Mouse (Mus musculus): Measurements from ENCODE around the gene Hist3h2a.

Gene Hist3h2a

GRCm38 (mm10) chr11:58954420-58955142 is at the start of gene Hist3h2a, which contains the start of gene Trim17:
TSS of gene Hist3h2a (plus strand) at chr11:58954685.
TSS of gene Trim17 (plus strand) at chr11:58954685.
- DNase-seq (ENCODE audit: low spot score in 2 of 2) = peak; percentile 86 to 90

GRCm38 (mm10) chr11:58904838-58905237 is 49.6 kb upstream of the Hist3h2a start:
- peak in 1 of 2 experiments; percentile 43 for DNase-seq (ENCODE audit: low spot score in 2 of 2)

- DNase-seq (ENCODE audit: low spot score in 2 of 2) = no peak
Observed at GRCm38 (mm10) chr11:58913776-58914175, 40.7 kb upstream of the Hist3h2a start.

- peak; percentile 70 to 73 for DNase-seq (ENCODE audit: low spot score in 2 of 2)
Observed at GRCm38 (mm10) chr11:58914461-58915028, 39.9 kb upstream of the Hist3h2a start.

- peak; percentile 82 to 93 for DNase-seq (ENCODE audit: low spot score in 2 of 2)
Observed at GRCm38 (mm10) chr11:58916879-58917744, 37.4 kb upstream of the Hist3h2a start.

GRCm38 (mm10) chr11:58917745-58918366 is 36.6 kb upstream of the Hist3h2a start, which contains the start of gene Btnl10:
TSS of gene Btnl10 (plus strand) at chr11:58917908.
- DNase-seq (ENCODE audit: low spot score in 2 of 2) = peak; percentile 43 to 74

GRCm38 (mm10) chr11:58918759-58919158 is 35.7 kb upstream of the Hist3h2a start:
- DNase-seq (ENCODE audit: low spot score in 2 of 2) = peak; percentile 36 to 51

GRCm38 (mm10) chr11:58922420-58922819 is 32.1 kb upstream of the Hist3h2a start:
- no peak for DNase-seq (ENCODE audit: low spot score in 2 of 2)

- no peak for DNase-seq (ENCODE audit: low spot score in 2 of 2)
Observed at GRCm38 (mm10) chr11:58926651-58927050, 27.8 kb upstream of the Hist3h2a start.

GRCm38 (mm10) chr11:58927053-58927452 is 27.4 kb upstream of the Hist3h2a start:
- no peak for DNase-seq (ENCODE audit: low spot score in 2 of 2)

- DNase-seq (ENCODE audit: low spot score in 2 of 2) = peak; percentile 74 to 81
Observed at GRCm38 (mm10) chr11:58927790-58928651, 26.5 kb upstream of the Hist3h2a start.

- DNase-seq (ENCODE audit: low spot score in 2 of 2) = no peak
Observed at GRCm38 (mm10) chr11:58929055-58929454, 25.4 kb upstream of the Hist3h2a start.

- no peak for DNase-seq (ENCODE audit: low spot score in 2 of 2)
Observed at GRCm38 (mm10) chr11:58929641-58930040, 24.8 kb upstream of the Hist3h2a start.

- no peak for DNase-seq (ENCODE audit: low spot score in 2 of 2)
Observed at GRCm38 (mm10) chr11:58930254-58930653, 24.2 kb upstream of the Hist3h2a start.

GRCm38 (mm10) chr11:58931576-58931975 is 22.9 kb upstream of the Hist3h2a start:
- peak in 1 of 2 experiments; percentile 49 for DNase-seq (ENCODE audit: low spot score in 2 of 2)

- DNase-seq (ENCODE audit: low spot score in 2 of 2) = peak in 1 of 2 experiments; percentile 63
Observed at GRCm38 (mm10) chr11:58937909-58938308, 16.6 kb upstream of the Hist3h2a start.

GRCm38 (mm10) chr11:58938322-58939087 is 16.0 kb upstream of the Hist3h2a start, which contains the start of gene Rnf187:
TSS of gene Rnf187 (minus strand) at chr11:58938916.
- DNase-seq (ENCODE audit: low spot score in 2 of 2) = peak; percentile 88 to 93

GRCm38 (mm10) chr11:58939088-58939439 is 15.4 kb upstream of the Hist3h2a start:
- DNase-seq (ENCODE audit: low spot score in 2 of 2) = no peak

GRCm38 (mm10) chr11:58944136-58944535 is 10.3 kb upstream of the Hist3h2a start:
- DNase-seq (ENCODE audit: low spot score in 2 of 2) = no peak

GRCm38 (mm10) chr11:58947306-58947705 is 7.2 kb upstream of the Hist3h2a start:
- DNase-seq (ENCODE audit: low spot score in 2 of 2) = no peak

Measured in spleen, postnatal 10 days (tissue).